Mouse (Mus musculus): Measurements from ENCODE around the gene Olfr1221.
"Not testable (repeated sequence)": the region's sequence is repeated elsewhere in the genome, so short reads cannot be mapped to it uniquely, and the experiment has no call there.

Olfr1221 gene

DNA sequence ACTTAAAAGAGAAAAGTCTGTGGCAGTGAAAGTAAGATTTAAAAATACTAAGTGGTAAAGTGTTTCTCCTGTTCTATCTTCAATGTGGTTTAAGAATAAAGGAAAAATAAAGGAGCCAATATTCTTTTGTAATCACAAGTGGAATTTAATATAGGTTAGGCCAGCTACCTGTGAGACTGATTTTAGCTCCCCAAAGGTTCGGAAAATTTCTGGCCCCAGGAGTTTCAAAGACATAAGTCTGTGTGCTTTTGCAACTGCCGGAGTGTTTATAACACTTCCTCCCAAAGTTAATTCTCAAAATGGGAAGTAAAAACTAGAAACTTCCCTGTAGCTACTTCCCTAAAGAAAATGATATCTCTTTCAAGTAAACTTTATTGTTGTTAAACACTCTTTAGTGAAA is at the start of gene Olfr1221:
Olfr1221 (minus strand) TSS at position 101 of the 400 bp plus-strand sequence.
- in situ Hi-C loops (cut with MseI, MboI) = no loop called here

DNA sequence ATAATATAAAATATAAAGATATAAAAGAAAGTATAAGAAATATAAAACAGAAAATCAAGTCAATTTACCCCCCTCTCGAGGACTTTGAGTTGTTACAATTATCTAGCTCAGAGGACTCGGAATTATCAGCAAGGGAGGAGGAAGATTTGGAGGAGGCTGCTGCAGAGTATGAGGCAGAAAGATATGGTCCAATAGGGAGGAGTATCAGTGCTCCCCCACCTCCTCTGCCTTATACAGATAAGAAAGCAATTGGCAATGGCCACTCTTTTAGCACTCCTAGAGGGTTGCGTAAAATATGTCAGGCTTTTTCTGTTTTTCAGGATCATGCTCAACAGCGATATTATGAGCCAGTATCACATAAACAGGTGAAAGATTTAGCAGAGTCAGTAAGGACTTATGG is 47.6 kb upstream of the Olfr1221 start:
- in situ Hi-C loops (cut with MseI, MboI) = not testable (repeated sequence)

DNA sequence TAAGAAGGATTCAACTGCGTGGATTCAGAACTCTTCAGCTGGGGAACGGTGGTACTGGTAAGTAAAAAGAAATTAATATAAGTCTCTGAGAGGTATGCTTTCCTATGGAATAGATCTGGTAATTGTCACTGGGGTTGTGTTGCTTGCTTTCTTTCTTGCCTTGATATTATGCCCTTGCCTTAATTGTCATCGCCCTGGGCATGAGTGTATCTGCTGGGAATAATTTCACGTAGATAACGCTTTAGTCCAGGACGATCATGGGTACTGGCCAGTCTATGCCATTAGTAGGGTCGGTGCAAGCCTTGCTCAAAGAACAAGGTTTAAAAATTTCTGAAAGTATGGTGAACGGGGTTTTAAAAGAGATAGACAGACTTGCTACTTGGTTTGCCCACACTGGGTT is 46.9 kb upstream of the Olfr1221 start, which contains the start of gene Olfr1224-ps1:
Olfr1224-ps1 (minus strand) TSS at position 101 of the 400 bp plus-strand sequence.
- in situ Hi-C loops (cut with MseI, MboI) = not testable (repeated sequence)

DNA sequence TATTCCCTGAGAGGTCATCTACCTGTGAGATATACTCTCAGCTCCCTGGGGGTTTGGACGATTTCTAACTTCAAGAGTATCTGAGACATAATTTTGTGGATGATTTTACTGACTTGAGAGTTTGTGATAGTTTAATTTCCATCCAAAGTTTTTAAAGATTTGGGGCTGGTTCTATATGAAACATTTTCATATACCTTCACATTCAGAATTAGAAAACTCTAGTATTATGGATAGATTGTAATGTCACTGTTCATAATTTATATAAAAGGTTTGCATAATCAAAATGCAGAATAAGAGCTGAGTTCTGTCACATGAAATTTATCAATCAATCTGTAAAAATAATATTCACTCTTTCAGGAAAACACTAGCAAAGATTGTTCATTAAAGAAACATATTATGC is 34.4 kb upstream of the Olfr1221 start, which contains the start of gene Olfr1223:
Olfr1223 (minus strand) TSS at position 101 of the 400 bp plus-strand sequence.
- in situ Hi-C loops (cut with MseI, MboI) = no loop called here

DNA sequence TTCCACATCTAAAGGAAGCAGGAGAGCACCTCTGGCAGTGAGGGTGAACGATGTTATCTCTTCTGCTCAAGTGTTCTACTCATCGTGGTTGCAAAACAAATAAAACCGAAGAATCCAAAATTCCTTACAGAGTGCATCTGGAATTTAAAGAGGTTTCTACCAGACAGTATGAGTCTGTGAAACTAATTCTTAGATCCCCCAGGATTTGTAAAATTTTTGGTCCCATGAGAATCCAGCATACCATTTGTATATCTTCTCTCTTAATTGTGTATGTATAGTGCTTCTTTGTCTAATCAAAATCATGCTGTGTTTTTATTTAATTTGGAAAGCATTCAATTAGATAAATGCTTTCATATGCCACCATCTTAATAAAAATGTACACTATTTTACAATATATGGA is 15.9 kb upstream of the Olfr1221 start, which contains the start of gene Olfr1222:
Olfr1222 (minus strand) TSS at position 101 of the 400 bp plus-strand sequence.
- in situ Hi-C loops (cut with MseI, MboI) = no loop called here

DNA sequence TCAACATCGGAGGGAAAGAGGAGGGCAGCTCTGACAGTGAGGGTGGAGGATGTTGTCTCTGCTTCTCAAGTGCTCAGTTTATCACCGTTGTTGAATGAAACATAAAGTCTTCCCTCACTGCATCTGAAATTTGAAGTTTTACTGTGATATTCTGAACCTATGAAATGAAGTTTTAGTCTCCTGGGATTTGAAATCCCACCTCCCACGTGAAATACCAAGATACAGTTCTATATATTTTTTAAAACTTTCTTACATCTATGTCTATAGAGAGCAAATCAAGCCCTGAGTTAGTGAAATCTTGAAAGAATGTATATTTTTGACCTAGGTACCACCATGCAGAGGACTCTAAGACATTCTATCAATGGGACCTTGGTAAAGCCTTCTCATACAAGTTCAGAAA is 10.3 kb downstream of the Olfr1221 start, which contains the start of gene Olfr1220:
Olfr1220 (minus strand) TSS at position 101 of the 400 bp plus-strand sequence.
- in situ Hi-C loops (cut with MseI, MboI) = no loop called here

DNA sequence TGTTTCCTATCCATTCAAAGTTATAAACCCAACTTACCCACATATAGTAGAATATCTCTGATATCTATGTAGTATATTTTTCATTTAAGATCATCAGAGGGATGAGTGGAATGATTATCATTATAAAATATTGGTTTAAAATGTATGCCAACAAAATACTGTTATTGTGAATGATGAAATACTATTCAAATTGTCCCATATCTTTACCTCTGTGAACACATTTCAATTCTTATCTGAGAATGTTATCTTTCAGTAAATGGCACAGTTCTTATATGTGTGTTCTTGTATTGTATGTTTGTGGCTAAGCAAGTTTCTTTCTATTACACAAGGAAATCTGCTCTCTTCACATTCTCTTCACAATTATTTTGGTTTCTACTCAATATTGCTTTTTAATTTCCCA is 11.4 kb downstream of the Olfr1221 start:
- in situ Hi-C loops (cut with MseI, MboI) = no loop called here

DNA sequence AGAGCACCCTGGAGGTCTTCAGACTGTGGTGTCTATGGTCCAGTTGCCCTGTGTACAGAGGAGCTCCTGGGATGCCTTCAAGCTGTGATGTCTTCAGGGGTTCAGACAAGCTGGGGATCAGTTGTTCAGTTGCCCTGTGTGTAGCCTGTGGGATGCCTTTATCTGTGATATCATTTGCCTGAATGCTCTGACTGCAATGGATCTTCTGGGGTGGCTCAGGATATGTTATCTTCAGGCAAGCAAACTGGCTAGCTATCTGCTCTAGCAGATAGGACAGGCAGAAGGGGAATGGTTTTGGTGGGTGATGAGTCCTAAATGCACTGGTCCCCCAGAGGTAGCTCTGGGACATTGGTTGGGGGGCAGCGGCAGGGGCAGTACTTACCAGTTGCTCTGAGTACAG is 23.2 kb downstream of the Olfr1221 start:
- in situ Hi-C loops (cut with MseI, MboI) = no loop called here

DNA sequence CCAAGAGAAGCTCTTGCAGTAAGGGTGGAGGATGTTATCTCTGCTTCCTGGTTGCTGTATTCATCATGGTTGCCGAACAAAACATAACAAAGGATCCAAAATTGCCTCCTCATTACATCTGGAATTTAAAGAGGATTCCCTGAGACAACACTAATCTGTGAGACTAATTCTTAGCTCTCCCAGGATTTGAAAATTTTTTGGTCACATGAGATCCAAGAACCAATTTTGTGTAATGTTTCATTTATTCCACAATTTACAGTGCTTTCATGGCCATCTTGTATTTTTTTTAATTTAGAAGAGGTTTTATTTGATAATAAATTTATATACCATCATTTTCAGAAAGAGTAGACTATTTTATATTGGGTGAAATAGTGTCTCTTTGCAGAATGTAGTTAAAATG is 33.7 kb downstream of the Olfr1221 start, which contains the start of gene Olfr1219:
Olfr1219 (minus strand) TSS at position 101 of the 400 bp plus-strand sequence.
- in situ Hi-C loops (cut with MseI, MboI) = no loop called here

DNA sequence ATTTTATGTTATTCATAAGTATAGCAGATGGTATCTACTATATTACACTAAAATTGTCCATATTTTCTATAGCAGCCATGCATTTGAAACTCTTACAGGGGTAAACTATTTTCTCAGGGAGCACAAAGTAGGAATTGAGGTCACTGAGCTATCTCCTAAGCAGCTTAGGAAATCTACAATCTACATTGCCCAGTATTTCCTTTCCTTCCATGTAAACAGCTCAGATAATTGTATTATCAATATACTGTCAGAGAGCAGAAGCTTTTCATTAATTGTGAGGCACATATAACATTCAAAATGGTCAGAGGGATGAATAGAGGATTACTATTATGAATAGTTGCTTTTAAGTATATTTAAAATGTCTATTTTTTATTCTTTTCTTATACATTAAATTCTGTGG is 35.6 kb downstream of the Olfr1221 start:
- in situ Hi-C loops (cut with MseI, MboI) = no loop called here

DNA sequence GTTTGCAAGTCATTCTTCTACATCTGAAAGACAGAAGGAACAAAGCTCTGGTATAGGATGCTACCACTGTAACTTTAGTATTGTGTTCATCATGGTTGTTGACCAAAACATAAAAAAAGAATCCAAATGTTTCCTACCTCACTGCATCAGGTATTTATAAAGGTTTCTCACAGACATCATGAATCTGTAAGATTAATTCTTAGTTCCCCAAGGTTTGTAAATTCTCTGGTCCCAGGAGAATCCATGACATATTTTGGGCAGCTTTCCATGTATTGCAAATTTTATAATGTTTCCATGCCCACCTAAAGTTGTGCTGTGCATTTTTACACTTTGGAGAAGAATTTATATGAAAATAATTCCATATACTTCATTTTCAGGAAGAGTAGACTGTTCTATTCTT is 56.0 kb downstream of the Olfr1221 start, which contains the start of gene Olfr1218:
Olfr1218 (minus strand) TSS at position 101 of the 400 bp plus-strand sequence.
- in situ Hi-C loops (cut with MseI, MboI) = no loop called here
